Mouse (Mus musculus) erythroblast, embryonic 14.5 days (primary cell): ENCODE measurements around the gene Mfsd8.

Source experiments
- GATA1 ChIP-seq: IDR thresholded peaks from 2 replicates; pipeline ENCODE4 v1.6.1; 2012; ENCODE audit warnings: low read length, inconsistent platforms, mixed read lengths
- TAL1 ChIP-seq: IDR thresholded peaks from 3 replicates; pipeline ENCODE4 v1.6.1; 2012; ENCODE audit warnings: low read length, inconsistent platforms, mixed read lengths

GRCm38 (mm10) chr3:40798500-40798899 is 48.2 kb downstream of the Mfsd8 start:
- TF ChIP-seq TAL1 (no peak), GATA1 (no peak)
